Mouse (Mus musculus) heart, embryonic 11.5 days (tissue): ENCODE data around the gene Ppp1r15a. TPM values are rescaled to one million over a fixed set of nuclear protein-coding genes. Genes with fewer than 3 reads are reported as not detected.
"Not testable (repeated sequence)": the region's sequence is repeated elsewhere in the genome, so short reads cannot be mapped to it uniquely, and the experiment has no call there.

ENCODE experiments used
- ATAC-seq: fragments of 200-750 bp; cut with Nextera tagmentation; replicated peaks from 2 replicates; pipeline ENCODE4 v1.8.0; 2017; ENCODE audit warnings: moderate library complexity; ENCODE audit not compliant: insufficient number of reproducible peaks, low FRiP score, low TSS enrichment
- H3K27ac ChIP-seq: fragments of 300-500 bp; sonication (generic); 2 replicates; pipeline ENCODE4 v1.5.1; 2014; ENCODE audit warnings: mild to moderate bottlenecking, low read depth, low read length
- H3K27me3 ChIP-seq: fragments of 300-500 bp; sonication (generic); 2 replicates; pipeline ENCODE4 v1.6.1; 2014; ENCODE audit warnings: mild to moderate bottlenecking, low read length, mixed read lengths; ENCODE audit not compliant: control insufficient read depth, insufficient read depth
- H3K36me3 ChIP-seq: fragments of 300-500 bp; sonication (generic); 2 replicates; pipeline ENCODE4 v1.6.1; 2014; ENCODE audit warnings: mild to moderate bottlenecking, low read length, moderate library complexity, mixed read lengths; ENCODE audit not compliant: control insufficient read depth, insufficient read depth
- H3K4me1 ChIP-seq: fragments of 300-500 bp; sonication (generic); 2 replicates; pipeline ENCODE4 v1.6.1; 2014; ENCODE audit warnings: low read length; ENCODE audit not compliant: control insufficient read depth, insufficient read depth
- H3K4me2 ChIP-seq: fragments of 300-500 bp; sonication (generic); 2 replicates; pipeline ENCODE4 v1.6.1; 2014; ENCODE audit warnings: mild to moderate bottlenecking, moderate library complexity
- H3K4me3 ChIP-seq: fragments of 300-500 bp; sonication (generic); 2 replicates; pipeline ENCODE4 v1.5.1; 2014; ENCODE audit warnings: low read depth, low read length
- H3K9ac ChIP-seq: fragments of 300-500 bp; sonication (generic); 2 replicates; pipeline ENCODE4 v1.6.1; 2014; ENCODE audit warnings: mild to moderate bottlenecking, low read depth, low read length, moderate library complexity
- H3K9me3 ChIP-seq: fragments of 300-500 bp; sonication (generic); replicated peaks from 2 replicates; pipeline ENCODE4 v1.6.1; 2016; ENCODE audit warnings: low read length; ENCODE audit not compliant: control insufficient read depth
- WGBS: fragments of 180-500 bp; shearing (Covaris S2); extraction: QIAGEN DNeasy Blood & Tissue Kit; methylation state at CpG from one replicate; pipeline ENCODE4 v1.1.7; 2014; ENCODE audit not compliant: insufficient replicate concordance; 5-methylcytosine and 5-hydroxymethylcytosine counted together
- polyA plus RNA-seq: library from polyadenylated mRNA; unstranded; fragments of >200 nt; fragmentation: Nextera tagmentation; extraction: Ambion mirVana; gene quantifications from 2 replicates; pipeline ENCODE4 v1.2.1, GENCODE M21; 2014

Ppp1r15a gene
- polyA plus RNA-seq, 1 experiment from 2014 or later: 28.8 TPM

DNA sequence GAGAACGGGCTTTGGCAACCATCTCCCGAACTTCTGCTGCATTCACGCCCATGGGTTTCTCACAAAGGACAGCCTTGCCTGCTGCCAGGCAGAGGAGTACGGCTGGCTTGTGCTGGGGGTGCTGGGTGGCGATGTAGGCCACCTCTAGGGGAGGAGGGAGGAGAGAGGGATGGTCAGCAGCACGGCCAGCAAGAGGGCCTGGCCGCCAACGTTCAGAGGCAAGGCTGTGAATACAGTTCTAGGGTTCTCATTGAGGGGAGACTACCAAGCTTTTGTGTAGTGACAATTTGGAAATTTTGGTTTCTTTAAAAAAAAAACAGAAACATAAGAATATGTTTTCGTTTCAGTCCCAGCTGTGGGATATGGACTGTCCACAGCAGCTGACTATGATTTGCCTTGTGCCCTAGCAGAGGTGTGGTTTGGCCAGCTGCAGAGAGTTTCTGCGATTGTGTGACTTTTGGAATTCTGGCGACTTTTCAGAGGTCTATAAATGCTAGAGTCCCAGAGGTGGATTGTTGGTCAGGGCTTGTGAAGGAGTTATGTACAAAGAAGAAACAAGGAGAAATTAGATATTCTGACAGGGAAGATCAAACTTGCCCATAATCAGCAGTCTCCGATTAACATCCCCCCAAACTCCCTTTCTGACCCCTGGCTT, 39.2 kb downstream of the Ppp1r15a start, which contains the start of gene Gm45808:
Gene Gm45808, minus strand, starts transcription at position 51 of the 655 bp plus-strand sequence.
- 79% methylated on average over 12 of the region's 12 CpGs for WGBS

DNA sequence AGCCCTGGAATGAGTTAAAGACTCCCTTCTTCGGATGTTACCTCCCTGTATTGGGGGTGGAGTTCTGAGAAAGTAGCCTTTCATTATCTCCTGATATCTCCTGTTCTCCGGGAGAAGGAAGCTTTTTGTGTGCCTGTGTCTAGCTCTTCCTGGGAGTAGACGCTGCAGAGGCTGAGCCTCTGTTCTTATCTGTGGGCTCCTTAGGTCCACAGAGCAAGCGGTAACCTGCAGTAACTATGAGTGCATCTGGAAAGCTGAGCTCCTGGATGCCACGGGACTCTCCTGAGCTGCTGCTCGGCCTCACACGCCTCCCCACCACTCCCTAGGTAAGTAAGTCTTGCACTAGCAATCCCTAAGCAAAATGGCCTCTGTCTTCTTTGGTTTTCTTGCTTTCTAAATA, 39.9 kb downstream of the Ppp1r15a start:
- Histone ChIP-seq H3K9me3 (no peaks in the 10 kb centered on the region), H3K36me3 (no peaks in the 10 kb centered on the region), H3K4me1 (0 out of 2 replicates have a peak, but pooled peaks cover 3% of the 10 kb centered on the region), H3K27ac (no peak overlapping the region), H3K4me2 (no peak overlapping the region), H3K4me3 (no peak overlapping the region), H3K9ac (no peak overlapping the region), H3K27me3 (no peaks in the 10 kb centered on the region)
- WGBS: 49% methylated on average over 7 of the region's 7 CpGs
- no peak for ATAC-seq

More for the DNA sequence above, 39.2 kb downstream of the Ppp1r15a start, which contains the start of gene Gm45808:
- Histone ChIP-seq H3K4me1 (0 out of 2 replicates have a peak, but pooled peaks cover 3% of the 10 kb centered on the region), H3K4me2 (no peak within 1 kb of the TSS), H3K4me3 (no peak within 1 kb of the TSS), H3K36me3 (no peaks in the 10 kb centered on the region), H3K27me3 (no peaks in the 10 kb centered on the region), H3K9me3 (no peaks in the 10 kb centered on the region), H3K27ac (no peak within 1 kb of the TSS), H3K9ac (no peak within 1 kb of the TSS)
- no peak for ATAC-seq

DNA sequence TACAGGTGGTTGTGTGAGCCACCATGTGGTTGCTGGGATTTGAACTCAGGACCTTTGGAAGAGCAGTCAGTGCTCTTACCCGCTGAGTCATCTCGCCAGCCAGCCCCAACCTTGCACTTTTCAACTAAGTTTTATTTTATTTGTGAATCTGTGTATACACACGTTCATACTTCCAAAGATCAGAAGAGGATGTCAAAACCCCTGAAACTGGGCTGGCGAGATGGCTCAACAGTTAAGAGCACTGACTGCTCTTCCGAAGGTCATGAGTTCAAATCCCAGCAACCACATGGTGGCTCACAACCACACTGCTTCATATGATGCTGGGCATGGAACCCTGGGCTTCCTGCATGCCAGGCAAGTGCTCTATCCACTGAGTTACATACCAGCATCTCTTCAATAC, 41.1 kb downstream of the Ppp1r15a start:
- not testable (repeated sequence) for H3K9me3 ChIP-seq, ATAC-seq, H3K4me1 ChIP-seq, H3K4me3 ChIP-seq, H3K9ac ChIP-seq, H3K4me2 ChIP-seq, H3K27me3 ChIP-seq, H3K27ac ChIP-seq, H3K36me3 ChIP-seq
- 90% methylated on average over 5 of the region's 5 CpGs for WGBS

DNA sequence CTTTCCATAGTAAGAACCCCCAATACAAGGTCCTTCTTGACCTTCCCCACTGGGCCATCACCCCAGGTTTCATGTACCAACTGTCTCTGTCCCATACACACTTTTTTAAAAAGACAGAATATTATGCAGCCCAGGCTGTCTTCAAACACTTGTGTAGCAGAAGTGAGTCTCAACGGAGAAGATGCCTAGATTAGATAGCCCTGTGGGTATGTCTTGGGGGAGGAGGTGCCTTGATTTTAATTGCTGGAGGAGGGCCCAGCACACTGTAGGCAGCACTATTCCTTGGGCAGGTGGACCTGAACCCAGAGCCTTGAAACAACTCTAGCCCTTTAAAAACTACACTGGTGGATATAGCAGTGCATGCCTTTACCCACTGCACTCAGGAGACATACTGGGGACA, 43.9 kb downstream of the Ppp1r15a start:
- H3K4me1 ChIP-seq: no peaks in the 10 kb centered on the region
- H3K4me3 ChIP-seq: no peak overlapping the region
- ATAC-seq: no peak
- WGBS: 61% methylated on average over 1 of the region's 1 CpGs
- no peak overlapping the region for H3K9ac ChIP-seq
- H3K9me3 ChIP-seq: no peaks in the 10 kb centered on the region
- no peaks in the 10 kb centered on the region for H3K36me3 ChIP-seq
- H3K27me3 ChIP-seq: no peaks in the 10 kb centered on the region
- H3K27ac ChIP-seq: no peak overlapping the region
- no peak overlapping the region for H3K4me2 ChIP-seq

- 44% methylated on average over 15 of the region's 15 CpGs for WGBS
- ATAC-seq: peak; percentile 60; the same call in 1 of the 2 replicates
- Histone ChIP-seq H3K4me3 (no peak within 1 kb of the TSS), H3K9ac (no peak within 1 kb of the TSS), H3K4me2 (no peak within 1 kb of the TSS), H3K27me3 (no peaks in the 10 kb centered on the region), H3K36me3 (no peaks in the 10 kb centered on the region), H3K4me1 (no peaks in the 10 kb centered on the region), H3K9me3 (no peaks in the 10 kb centered on the region), H3K27ac (no peak within 1 kb of the TSS)
These were observed 44.6 kb downstream of the Ppp1r15a start, which contains the start of gene Tulp2 for GRCm38 (mm10) chr7:45481374-45481927. Tulp2 (plus strand) TSS chr7:45481877.

DNA sequence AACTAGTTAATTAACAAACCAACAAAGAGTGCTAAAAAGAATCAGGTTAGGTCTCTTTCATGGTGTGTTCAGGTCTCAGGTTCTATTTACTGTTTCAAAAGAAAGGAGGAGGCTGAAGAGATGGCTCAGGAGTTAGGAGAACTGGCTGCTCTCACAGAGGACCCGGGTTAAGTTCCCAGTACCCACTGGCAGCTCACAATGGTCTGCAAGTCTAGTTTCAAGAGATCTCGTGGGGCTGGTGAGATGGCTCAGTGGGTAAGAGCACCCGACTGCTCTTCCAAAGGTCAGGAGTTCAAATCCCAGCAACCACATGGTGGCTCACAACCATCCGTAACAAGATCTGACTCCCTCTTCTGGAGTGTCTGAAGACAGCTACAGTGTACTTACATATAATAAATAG, 45.8 kb downstream of the Ppp1r15a start:
- H3K27ac ChIP-seq, ATAC-seq, H3K9ac ChIP-seq, H3K36me3 ChIP-seq, H3K4me3 ChIP-seq, H3K27me3 ChIP-seq, H3K4me2 ChIP-seq, H3K4me1 ChIP-seq, H3K9me3 ChIP-seq: not testable (repeated sequence)
- WGBS: 75% methylated on average over 3 of the region's 4 CpGs

DNA sequence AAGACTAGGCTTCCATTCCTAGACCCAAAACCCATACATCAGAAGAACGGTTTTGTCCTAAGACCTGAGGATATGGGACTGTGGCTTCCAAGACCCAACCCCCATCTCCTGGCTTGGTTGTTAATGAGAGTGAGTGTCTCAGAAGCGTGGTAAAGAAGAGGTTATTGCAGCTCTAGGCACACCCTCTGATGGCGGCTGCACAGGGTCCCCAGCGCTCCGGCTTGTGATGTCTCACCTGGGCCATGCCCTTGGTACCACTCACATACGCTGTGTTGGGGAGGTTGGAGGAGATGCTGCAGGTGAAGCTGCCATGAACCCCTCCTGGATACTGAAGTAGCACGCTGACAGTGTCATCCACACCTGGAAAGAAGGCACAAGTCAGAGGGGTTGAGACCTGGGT, 47.3 kb downstream of the Ppp1r15a start:
- no peak overlapping the region for H3K27ac ChIP-seq
- H3K4me2 ChIP-seq: no peak overlapping the region
- H3K36me3 ChIP-seq: no peaks in the 10 kb centered on the region
- H3K4me3 ChIP-seq: no peak overlapping the region
- 96% methylated on average over 7 of the region's 7 CpGs for WGBS
- H3K9ac ChIP-seq: no peak overlapping the region
- no peak for ATAC-seq
- H3K27me3 ChIP-seq: no peaks in the 10 kb centered on the region
- H3K9me3 ChIP-seq: no peaks in the 10 kb centered on the region
- H3K4me1 ChIP-seq: no peaks in the 10 kb centered on the region

DNA sequence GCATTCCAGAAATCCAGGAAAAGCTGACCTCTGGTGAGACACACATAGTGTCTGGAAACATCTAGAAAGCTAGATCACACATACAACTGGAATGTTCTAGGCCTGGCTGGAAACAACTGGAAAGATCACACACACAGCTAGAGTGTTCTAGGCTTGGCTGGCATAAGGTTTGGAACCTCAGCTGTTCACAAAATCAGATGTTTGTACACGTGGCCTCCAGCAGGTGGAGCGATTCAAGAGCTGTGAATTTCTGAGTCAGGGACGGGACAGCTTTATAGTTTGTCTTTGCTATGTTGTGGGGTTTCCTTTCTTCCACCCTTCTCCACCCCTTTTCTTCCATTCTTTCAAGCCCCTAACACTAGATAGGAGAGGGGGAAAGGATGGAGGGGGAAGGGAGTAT, 49.1 kb downstream of the Ppp1r15a start:
- WGBS: 24% methylated on average over 3 of the region's 3 CpGs
- H3K27me3 ChIP-seq: no peaks in the 10 kb centered on the region
- no peak overlapping the region for H3K27ac ChIP-seq
- H3K36me3 ChIP-seq: no peaks in the 10 kb centered on the region
- H3K9me3 ChIP-seq: no peaks in the 10 kb centered on the region
- no peak for ATAC-seq
- no peaks in the 10 kb centered on the region for H3K4me1 ChIP-seq
- no peak overlapping the region for H3K4me3 ChIP-seq
- no peak overlapping the region for H3K4me2 ChIP-seq
- no peak overlapping the region for H3K9ac ChIP-seq

DNA sequence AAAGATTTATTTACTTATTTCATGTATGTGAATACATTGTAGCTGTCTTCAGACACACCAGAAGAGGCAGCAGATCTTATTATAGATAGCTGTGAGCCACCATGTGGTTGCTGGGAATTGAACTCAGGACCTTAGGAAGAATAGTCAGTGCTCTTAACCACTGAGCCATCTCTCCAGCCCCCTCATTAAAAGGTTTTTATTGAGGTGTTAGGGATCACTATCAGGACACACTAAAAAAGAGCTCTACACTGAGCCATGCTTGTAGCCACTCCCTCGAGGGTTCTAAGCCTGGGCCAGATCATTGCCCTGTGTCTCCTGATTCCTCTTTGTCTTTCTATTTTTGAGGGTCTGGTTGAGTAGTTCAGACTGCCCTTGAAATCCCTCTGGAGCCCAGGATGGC, 49.6 kb downstream of the Ppp1r15a start:
- Histone ChIP-seq H3K9ac (no peak overlapping the region), H3K4me2 (no peak overlapping the region), H3K4me1 (no peaks in the 10 kb centered on the region), H3K27ac (no peak overlapping the region), H3K9me3 (no peaks in the 10 kb centered on the region), H3K36me3 (no peaks in the 10 kb centered on the region), H3K4me3 (no peak overlapping the region), H3K27me3 (no peaks in the 10 kb centered on the region)
- ATAC-seq: no peak
- WGBS: 32% methylated on average over 1 of the region's 1 CpGs
